Mouse (Mus musculus) left cerebral cortex, postnatal 10 days (tissue): ENCODE results near the gene Ggta1. TPM values are rescaled to one million over a fixed set of nuclear protein-coding genes. Genes with fewer than 3 reads are reported as not detected.

Experiments used
- DNase-seq, 2 experiments: peaks; one replicate each; pipeline ENCODE4 v3.0.0; 2021 to 2022; ENCODE audit warnings: low spot score in 2 of 2, mixed read lengths in 1 of 2; ENCODE audit errors: extremely low spot score in 1 of 2
- intact Hi-C: fragments of 180-260 bp; cut with DNase I; formaldehyde crosslinking; loops from one replicate; pipeline ENCODE4 v1.15.1; 2025
- total RNA-seq, 2 experiments: library from RNA; stranded (reverse); gene quantifications; 2 replicates each; pipeline ENCODE4 v1.2.3; 2021

The Ggta1 gene
- total RNA-seq, 2 experiments from 2014 or later, result 3.7 to 4.2 TPM

DNA sequence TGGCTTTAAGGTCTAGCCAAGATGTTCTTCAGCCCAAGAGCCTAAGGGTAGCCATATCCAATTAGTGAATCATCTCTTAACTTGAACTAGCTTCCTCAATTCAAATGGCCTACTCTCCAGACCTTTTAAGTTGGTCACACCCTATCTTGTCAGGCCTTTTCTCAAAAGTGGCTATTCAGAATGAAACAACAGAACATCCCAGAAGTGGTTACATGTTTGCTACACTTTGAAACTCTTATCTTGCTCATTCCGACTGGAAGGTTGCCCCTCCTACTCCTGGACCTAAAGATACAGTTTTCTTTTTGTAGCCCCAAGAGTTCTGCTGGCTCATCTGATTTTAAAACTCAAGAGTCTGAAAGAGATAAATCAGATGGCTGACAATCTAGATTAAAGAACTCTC is 42.4 kb downstream of the Ggta1 start:
- no peak for DNase-seq
- intact Hi-C loops, result no loop called here

GRCm38 (mm10) chr2:35419671-35420070 is 43.4 kb downstream of the Ggta1 start:
- intact Hi-C loops, result no loop called here
- no peak for DNase-seq

DNA sequence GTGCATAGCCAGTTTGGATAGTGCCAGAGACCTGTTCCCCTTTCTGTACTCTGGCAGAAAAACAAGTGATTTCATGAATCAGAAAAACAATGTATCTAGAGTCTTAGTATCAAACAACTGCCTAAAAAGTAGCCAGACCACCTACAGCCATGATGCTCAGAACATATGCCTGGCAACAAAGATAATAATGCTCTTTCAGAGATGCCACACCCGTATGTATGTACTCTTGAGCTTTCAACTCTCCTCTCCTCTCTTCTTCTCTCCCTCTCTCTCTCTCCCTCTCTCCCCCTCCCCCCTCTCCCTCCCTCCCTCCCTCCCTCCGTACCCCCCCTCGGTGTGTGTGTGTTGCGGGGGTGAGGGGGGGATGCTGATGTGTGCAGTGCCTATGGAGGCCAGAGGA is 43.8 kb downstream of the Ggta1 start:
- intact Hi-C loops, result no loop called here
- DNase-seq, result no peak

- intact Hi-C loops, result no loop called here
- no peak for DNase-seq
Observed at GRCm38 (mm10) chr2:35417231-35417630, 45.8 kb downstream of the Ggta1 start.

DNA sequence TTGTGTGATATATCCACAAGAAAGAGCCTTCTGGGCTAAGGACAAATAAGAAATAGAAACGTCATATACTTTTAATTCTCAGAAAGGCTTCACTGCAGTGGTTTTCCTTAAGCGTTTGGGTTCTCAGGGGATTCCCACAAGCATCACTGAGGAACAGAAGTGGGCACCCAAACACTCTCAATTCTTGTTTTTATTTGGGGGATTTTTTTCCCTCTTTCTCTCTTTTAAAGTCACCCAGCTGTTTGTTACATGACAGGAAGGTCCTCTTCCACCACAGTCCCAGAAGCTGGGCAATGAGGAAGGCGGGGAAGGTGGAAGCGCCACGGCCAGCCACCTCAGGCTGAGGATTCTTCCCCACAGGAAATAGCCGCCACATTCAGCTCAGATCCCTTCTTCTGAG is 46.6 kb downstream of the Ggta1 start:
- intact Hi-C loops, result no loop called here
- DNase-seq, result no peak

DNA sequence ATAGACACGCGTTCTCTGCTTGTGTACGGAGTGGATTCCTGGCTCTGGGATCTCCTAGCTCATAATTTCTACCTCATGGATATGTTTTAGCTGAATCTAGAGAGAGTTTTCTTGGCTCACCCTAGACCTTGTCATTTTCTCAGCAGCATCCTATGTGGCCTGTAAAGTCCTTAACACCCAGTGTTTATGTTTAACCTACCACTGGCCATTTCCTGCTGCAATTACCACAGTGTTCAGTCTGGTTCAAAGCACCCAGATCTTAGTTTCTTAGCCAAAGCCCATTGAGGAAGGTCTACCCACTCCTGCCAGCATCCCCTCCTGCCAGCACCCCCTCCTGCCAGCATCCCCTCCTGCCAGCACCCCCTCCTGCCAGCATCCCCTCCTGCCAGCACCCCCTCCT is 50.2 kb downstream of the Ggta1 start:
- intact Hi-C loops, result no loop called here
- DNase-seq, result no peak

- DNase-seq, result no peak
- intact Hi-C loops, result no loop called here
Observed at GRCm38 (mm10) chr2:35412246-35412645, 50.8 kb downstream of the Ggta1 start.

DNA sequence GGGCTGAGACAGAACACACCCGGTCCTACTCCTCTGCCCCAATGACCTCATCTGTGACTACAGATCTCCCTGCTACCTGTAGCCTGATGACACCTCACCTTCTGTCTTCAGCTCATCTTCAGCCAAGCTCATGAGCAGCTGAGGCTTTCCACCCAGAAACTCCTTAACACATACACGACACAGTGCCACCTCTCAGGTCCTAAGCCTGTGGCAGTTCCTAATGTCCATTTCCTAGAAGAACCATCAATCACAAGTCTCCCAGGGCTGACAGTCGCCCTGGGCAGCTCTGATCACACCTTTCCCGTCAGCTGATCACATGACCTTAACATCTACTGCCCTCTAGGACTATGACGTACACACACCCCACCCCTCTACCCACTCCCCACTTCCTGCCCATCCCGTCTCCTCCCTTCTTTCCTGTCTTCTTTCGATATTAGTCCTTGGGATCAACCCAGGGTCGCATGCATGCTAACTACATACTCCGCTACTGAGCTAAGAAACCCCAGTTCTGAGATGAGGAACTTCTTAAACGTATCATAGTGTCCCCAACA is 51.3 kb downstream of the Ggta1 start:
- intact Hi-C loops, result no loop called here
- DNase-seq, result no peak

DNA sequence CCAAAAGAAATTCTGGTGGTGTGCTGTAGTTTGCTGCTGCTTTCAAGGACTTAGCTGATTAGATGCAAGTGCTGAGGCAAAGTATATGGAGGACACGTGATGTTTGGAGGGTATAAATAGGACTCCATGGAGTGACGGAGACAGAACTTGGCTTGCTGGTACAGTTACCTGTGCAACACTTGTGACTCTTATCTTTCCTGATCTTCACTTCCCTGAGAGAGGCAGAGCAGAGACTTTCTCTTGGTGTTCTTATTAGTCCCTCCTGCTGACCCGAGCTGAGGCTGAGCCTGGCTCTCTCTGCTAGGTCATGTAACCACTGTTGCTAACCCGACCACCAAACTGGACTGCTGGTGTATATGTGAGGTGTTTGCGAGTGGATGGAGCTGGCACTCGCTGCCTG is 53.6 kb downstream of the Ggta1 start:
- no peak for DNase-seq
- intact Hi-C loops, result no loop called here

- intact Hi-C loops, result no loop called here
- DNase-seq, result no peak
Observed at GRCm38 (mm10) chr2:35408409-35409110, 54.5 kb downstream of the Ggta1 start.

GRCm38 (mm10) chr2:35407878-35408277 is 55.2 kb downstream of the Ggta1 start:
- intact Hi-C loops, result no loop called here
- no peak for DNase-seq

DNA sequence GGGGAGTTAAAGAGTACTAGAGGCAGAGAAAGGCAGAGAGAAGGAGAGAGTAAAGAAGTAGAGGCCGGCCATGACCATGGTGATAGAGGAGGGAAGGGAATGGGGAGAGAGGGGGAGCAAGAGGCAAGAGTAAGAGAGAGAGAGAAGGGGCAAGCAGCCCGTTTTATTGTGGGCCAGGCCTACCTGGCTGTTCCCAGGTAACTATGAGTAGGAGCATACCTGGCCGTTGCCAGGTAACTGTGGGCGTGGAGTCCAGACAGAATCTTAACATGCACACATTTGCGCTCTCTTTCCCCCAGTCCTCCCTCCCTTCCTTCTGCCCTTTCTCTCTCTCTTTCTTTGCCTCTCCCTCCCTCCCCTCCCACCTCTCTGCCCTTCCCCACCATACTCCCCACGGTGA is 55.8 kb downstream of the Ggta1 start:
- no peak for DNase-seq
- intact Hi-C loops, result no loop called here

- intact Hi-C loops, result no loop called here
- DNase-seq, result no peak
Observed at GRCm38 (mm10) chr2:35406611-35407010, 56.4 kb downstream of the Ggta1 start.

- intact Hi-C loops, result no loop called here
- peak in 1 of 2 experiments; percentile 34 for DNase-seq
Observed at GRCm38 (mm10) chr2:35402391-35402790, 60.6 kb downstream of the Ggta1 start.

DNA sequence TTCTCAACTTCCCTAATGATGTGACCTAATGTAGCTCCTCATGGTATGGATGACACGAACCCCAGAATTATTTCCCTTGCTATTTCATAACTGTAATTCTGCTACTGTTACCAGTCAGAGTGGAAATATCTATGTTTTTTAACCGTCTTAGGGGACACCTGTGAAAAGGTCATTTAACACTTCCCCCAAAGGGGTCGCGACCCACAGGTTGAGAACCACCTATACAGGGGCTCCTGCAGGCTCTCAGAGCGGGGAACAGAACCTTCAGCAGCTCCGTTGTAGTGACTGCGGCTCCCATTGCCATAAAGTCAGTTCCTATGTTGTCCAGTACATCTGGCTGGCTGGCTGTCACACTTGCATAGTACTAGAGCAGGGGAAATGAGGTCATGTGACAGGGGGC is 62.3 kb downstream of the Ggta1 start:
- intact Hi-C loops, result no loop called here
- DNase-seq, result no peak

GRCm38 (mm10) chr2:35398184-35398828 is 64.7 kb downstream of the Ggta1 start:
- no peak for DNase-seq
- intact Hi-C loops, result loop anchor here (10.0 kb wide), 1 partner anchor 184 kb away; no protein-coding TSS in a partner anchor

- peak; percentile 64 to 75 for DNase-seq
- intact Hi-C loops, result loop anchor here (2.0 to 10.0 kb wide), 2 partner anchors 99 to 183 kb away; no protein-coding TSS in a partner anchor
Observed at GRCm38 (mm10) chr2:35397590-35398173, 65.3 kb downstream of the Ggta1 start.

GRCm38 (mm10) chr2:35397096-35397495 is 65.9 kb downstream of the Ggta1 start, which contains the start of gene 4930402F06Rik:
TSS of gene 4930402F06Rik (minus strand) at chr2:35397175.
- intact Hi-C loops, result loop anchor here (2.0 to 10.0 kb wide), 2 partner anchors 98 to 182 kb away; no protein-coding TSS in a partner anchor
- peak; percentile 27 to 50 for DNase-seq

DNA sequence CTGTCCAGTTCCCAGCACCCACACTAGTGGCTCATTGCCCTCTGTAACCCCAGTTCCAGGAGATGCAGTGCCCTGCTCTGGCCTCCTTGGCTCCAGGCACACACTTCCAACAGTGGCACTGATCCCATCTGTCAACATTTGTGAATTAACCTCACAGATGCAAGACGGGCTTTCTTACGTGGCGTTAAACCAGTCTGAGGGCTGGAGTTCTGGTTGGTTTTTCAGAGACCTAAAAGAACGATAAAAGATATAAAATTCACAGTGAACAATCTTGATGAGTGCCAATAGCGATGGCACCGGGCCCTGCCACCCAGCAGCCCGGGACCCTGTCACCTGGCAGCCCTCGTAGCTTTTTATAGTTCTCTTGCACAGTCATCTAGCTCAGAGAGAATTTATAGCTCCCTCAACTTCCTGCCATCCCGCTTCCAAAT is 77.6 kb downstream of the Ggta1 start:
- no peak for DNase-seq
- intact Hi-C loops, result no loop called here

DNA sequence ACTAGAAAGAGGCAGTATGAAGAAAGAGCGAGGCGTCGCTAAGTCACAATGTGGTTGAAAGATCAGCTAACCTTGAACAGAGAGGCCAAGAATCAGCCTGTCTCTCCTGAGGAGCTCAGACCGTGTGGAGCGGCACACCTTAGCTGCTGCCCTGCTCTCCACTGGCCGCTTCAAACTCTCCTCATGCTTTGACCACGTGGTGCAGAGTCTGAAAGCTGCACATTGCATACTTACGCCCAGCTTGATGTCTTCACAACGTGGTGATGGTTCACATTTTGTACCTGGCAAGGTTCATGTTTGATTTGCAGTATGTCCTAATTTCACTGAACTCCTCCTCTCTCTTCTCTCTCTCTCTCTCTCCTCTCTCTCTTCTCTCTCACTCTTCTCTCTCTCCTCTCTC is 83.7 kb downstream of the Ggta1 start:
- intact Hi-C loops, result no loop called here
- DNase-seq, result no peak
